Mouse (Mus musculus) thymus, postnatal 36 days (tissue): ENCODE data around the gene Bbc3.
"Not testable (repeated sequence)": the region's sequence is repeated elsewhere in the genome, so short reads cannot be mapped to it uniquely, and the experiment has no call there.

ENCODE experiments used
- DNase-seq, 2 experiments: peaks; one replicate each; pipeline ENCODE4 v3.0.0; 2022; ENCODE audit warnings: mixed read lengths in 2 of 2

Gene Bbc3

DNA sequence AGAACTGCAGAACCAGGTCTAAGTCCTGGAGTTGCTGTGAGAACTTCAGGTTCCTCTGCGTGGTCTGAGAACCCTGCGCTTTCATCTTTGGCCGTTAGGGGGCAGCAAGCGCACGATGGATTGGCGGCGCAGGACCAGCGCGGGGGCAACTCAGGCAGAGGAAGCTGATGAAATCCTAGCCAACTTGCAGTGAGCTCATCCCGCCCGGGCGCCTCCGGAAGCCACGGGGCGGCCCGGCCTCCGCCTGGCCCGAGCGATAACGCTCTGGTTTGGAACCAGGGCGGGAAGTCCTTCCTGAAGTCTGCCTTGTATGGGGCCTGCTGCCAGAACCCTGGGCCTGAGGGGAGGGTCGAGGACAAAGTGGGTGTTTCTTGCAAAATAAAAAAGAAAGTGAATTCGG, 13.4 kb upstream of the Bbc3 start:
- peak; percentile 94 to 95 for DNase-seq

DNA sequence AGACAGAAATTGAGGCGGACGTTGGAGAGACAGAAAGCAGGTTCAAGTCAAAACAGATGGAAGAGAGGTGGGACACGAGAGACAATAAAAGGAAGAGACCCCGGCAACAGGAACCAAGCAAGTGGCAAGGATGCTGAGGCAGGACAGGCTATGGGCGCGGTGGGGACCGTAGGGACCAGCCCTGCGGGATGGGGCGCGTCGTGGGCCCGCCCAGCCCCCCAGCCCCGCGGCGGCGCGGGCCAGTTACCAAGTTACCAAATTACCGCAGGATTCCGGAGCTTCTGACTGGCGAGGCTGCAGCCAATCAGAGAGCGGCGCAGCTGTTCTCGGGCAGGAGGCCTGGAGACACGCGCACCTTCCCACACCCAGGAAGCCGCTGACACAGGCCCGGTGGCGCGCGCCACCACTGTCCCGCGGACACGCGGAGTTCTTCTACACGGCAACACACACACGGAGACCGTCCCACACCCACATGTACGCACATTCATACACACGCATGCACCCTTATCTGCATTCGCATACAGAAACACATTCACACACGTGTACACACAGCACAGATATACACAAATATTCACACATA, 12.8 kb upstream of the Bbc3 start:
- DNase-seq, result peak; percentile 81 to 90

- DNase-seq, result no peak
Observed at GRCm38 (mm10) chr7:16296146-16296545, 12.0 kb upstream of the Bbc3 start.

DNA sequence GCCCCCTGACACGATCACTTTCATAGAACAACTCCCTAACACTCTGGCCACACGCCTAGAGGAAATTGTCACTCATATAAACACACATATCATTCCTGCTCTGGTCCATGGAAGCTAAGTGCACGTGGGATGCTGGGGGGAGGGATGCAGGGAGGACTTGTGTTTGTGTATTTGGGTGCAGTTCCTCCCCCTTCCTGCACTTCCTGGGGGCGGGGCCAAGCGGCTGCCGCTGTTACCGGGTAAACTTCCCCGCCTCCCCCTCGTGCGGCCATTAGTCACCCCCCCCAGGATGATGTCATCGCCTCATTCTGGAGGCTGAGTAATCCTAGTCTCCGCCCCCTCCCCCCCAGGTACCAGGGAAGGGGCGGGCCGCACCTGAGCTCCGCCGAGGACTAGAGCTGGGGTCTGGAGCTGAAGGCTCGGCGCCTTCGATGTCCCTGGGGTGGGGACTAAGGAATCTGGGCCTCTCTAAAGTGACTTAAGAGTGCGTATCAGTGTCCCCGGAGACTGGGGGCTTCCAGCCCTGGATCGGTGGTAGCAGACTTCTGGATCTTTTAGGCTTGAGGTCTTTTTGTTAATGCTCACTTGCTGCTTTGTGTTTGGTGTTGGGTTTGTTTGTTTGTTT, 11.3 kb upstream of the Bbc3 start:
- peak; percentile 88 to 90 for DNase-seq

DNA sequence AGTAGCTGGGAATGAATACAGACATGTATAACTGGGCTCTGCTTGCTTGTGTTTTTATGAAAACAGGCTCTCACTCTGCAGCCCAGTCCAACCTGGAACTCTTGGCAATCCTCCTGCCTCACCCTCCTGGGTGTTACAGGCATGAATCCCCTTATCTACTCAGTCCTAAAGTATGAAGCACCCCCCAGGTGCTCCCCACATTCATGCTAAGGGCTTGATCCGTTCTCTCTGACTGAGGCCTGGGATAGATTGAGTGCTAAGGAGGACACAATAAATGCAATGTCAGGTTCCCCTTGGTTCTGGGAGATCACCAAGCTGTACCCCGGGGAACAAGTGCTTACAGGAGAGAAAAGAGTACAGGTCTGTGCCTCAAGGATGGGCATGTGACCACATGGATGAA, 10.6 kb upstream of the Bbc3 start:
- DNase-seq, result no peak

DNA sequence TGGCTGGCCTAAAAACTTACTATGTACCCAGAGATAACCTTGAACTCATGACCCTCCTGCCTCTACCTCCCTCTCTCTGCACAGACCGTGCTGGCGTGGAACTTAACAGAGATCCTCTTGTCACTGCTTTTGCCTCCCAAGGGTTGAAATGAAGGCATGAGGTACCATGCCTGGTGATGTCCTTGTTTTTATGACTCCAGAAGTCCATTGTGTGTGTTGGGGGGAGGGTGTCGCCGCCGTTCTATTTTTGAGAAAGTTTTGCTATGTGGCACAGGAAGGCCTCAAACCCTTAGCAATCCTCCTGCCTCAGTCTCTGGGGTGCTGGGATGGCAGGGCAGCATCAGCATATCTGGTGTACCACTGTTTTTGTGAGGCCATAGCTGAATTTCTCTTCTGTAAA, 9.3 kb upstream of the Bbc3 start:
- DNase-seq, result no peak

- peak; percentile 64 to 77 for DNase-seq
Observed at GRCm38 (mm10) chr7:16299419-16300035, 8.7 kb upstream of the Bbc3 start.

DNA sequence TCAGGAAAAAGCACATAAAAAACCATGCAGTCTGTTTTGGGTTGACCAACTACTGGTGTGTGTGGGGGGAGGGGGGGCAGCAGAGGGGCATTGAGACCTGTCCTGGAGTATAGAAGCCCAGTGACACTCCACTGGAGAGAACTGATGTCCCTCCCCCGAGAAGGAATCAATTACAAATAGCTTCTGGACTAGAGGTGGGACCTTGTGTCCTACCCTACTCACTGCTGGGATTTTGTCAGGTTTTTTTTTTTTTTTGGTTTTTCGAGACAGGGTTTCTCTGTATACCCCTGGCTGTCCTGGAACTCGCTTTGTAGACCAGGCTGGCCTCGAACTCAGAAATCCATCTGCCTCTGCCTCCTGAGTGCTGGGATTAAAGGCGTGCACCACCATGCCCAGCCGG, 1.1 kb upstream of the Bbc3 start:
- DNase-seq, result not testable (repeated sequence)

DNA sequence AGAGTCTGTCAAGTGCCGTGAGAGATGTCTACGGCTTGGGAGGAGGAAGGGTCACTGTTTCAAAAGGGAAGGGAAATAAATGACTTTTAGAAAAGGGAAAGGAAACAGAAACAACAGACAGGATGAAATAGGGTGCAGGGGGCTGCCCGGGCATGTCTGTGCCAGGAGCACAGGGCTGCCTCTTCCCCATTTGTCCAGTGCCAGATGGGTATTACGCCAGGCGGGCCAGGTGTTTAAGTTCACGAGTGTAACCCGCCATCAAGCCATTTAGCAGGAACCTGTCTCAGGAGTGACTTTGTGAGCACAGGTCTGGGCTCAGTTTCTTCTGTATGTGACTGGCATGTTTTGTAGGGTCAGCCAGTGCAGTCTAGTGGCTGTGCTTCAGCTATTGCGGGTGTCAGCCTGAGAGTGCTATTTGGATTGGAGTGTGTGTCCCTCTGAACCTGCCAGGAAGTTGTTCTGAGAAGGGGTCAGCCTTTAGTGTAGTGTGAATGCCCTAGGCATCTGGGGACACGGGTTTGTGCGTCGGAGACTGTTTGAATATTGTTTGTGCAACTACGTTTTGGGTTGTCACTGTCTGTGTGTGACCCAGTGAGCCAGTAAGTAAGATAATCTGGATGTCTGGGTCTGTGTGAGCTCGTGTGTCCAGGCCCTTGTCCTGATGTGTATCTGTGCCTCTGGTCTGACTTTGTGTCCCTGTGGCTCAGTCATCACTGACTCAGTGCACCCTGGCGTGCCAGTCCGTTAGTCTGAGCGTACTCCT, 543 bp downstream of the Bbc3 start:
- peak in 1 of 2 experiments; percentile 29 for DNase-seq

DNA sequence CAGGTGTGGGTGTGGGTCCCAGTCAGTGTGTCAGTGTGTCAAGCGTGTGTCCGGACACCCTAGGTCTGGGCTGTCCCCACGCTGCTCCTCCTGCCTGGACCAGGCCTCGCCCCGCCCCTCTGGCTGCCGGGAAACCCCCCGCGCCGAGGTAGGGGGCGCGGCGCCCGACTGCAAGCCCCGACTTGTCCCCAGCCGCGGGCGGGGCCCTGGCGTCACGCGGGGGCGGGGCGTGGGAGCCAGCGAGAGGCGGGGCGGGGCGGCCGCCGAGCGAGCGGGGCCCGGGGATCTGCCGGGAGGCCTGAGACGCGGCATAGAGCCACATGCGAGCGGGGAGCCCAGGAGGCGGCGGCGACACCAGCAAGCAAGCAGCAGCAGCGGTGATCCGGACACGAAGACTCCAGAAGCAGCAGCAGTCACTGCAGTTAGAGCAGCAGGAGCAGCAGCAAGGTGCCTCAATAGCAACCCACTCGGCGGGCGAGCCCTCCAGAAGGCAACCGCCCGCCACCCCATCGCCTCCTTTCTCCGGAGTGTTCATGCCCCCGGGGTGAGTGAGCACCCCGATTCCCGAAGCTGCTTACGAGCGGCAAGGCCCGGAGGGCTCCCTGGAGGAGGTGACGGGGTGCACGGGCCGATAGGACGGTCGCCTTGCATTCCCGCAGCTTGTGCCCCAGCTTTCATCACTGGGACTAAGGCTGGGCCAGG, 1.3 kb downstream of the Bbc3 start:
- peak; percentile 95 for DNase-seq

DNA sequence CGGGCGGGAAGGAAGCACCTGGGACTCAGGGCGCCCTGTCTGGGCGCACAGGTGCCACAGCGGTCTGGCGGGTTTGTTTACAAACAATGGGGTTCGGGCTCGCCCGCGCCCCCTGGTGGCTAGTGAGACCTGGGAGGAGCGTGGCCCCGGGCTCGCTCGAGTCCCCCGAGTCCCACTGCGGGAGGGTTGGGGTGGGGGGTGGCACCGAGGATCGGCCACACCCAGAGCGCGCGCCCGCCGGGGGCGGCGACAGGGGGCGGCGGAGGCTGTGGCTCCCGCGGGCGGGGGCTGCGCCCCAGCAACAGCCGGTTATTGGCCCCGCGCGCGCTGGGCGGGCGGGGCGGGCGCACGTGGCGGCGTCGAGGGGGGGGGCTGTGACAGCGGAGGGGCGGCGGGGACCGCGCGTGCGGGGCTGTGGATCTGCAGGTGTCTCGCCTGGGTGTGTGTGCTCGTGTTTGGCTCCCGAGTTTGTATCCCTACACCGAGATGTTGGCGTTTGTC, 1.9 kb downstream of the Bbc3 start:
- DNase-seq, result peak; percentile 93 to 94

GRCm38 (mm10) chr7:16310521-16311452, 2.6 kb downstream of the Bbc3 start:
- DNase-seq, result peak; percentile 53 to 60

DNA sequence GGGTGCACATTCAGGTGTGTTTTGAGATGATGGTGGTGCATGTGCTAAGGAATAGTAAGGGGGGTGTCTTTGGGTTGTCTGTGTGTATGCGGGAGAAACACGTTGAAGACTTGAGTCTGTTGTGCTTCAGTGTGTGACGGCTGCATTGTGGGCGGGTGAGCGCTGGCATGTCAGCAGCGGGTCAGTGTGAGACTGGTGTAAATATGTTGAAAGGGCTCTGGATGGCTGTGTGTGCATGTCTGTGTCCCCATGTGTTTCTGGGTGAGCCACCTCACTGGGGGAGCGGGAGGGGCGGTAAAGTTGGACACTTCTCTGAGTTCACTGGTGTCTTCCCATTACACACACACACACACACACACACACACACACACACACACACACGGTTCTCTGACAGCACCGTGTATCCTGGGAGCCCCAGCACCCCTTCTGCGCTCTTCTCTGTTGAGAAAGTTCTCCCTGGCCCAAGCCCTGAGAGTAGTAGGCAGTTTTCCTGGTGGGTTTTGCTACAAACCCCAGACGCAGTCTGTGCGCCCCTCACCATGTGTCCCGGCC, 3.3 kb downstream of the Bbc3 start:
- DNase-seq, result peak in 1 of 2 experiments; percentile 18

GRCm38 (mm10) chr7:16312011-16312671, 3.9 kb downstream of the Bbc3 start:
- peak; percentile 18 to 43 for DNase-seq

DNA sequence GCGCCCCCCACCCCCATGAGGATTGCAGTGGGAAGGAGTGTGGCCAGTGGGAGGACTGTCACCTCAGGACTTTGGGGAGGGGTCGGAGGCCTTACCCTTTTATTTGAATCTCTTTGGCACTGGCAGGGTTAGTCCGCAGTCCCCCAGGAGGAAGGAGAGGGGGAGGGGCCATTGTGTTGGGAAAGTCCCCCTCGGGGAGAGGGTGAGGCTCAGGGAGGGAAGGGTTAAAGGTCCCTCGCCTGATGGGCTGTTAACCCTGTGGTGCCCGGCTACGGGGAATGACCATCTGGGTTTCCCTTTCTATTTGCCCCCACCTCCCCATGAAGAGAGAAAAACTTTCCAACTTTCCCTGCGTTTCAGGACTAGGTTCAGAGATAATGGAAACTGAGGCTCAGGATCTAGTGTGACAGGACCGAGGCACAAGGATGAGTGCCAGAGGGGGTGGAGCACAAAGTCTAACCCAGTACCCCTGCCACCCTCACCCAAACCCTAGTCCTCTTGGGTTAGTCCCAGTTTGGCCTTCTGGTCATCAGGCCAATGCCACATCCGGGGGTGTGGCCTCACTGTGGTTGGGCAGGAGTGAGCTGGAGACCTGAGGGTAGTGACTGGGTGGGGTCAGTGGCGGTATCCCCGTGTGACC, 4.6 kb downstream of the Bbc3 start:
- DNase-seq, result peak; percentile 27 to 54

- peak; percentile 68 to 72 for DNase-seq
Observed at GRCm38 (mm10) chr7:16313481-16314220, 5.5 kb downstream of the Bbc3 start.

GRCm38 (mm10) chr7:16314221-16314775, 6.1 kb downstream of the Bbc3 start:
- DNase-seq, result no peak

GRCm38 (mm10) chr7:16315222-16315759, 7.1 kb downstream of the Bbc3 start:
- no peak for DNase-seq

DNA sequence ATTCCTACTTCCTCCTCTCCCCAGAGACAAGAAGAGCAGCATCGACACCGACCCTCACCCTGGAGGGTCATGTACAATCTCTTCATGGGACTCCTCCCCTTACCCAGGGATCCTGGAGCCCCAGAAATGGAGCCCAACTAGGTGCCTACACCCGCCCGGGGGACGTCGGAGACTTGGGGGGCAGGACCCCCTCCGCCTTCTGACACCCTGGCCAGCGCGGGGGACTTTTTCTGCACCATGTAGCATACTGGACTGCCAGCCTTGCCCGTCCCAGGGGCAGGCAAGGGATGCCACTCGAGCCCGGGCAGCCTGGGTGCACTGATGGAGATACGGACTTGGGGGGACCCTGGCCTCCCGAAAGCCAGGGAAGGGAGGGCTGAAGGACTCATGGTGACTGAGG, 8.9 kb downstream of the Bbc3 start:
- DNase-seq, result peak in 1 of 2 experiments; percentile 15
